Mouse (Mus musculus): Measurements from ENCODE around the gene Fgfr2. TPM values are rescaled to one million over a fixed set of nuclear protein-coding genes. Genes with fewer than 3 reads are reported as not detected.

The Fgfr2 gene
- total RNA-seq, 1 experiment = 37.5 TPM

DNA sequence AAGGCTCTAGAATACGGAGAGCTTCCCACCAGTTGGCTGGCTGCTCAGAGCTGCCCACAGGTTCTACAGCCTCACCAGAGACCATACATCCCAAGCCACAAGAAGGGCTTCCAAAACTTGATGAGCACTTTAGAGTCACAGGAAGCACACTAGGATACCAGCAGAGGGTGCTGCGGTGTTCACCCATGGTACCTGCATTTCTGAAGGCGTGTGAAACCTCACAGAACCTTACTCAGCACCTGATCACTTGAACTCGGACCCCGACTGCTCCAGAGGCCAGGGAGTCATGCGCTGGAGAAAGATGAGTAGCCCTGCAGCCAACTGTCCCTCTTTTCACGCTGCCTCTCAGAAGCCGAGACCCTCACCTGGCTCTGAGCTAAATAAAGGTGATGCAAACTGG is 129.0 kb downstream of the Fgfr2 start:
- no peak overlapping the region for H3K27ac ChIP-seq (ENCODE audit: insufficient read depth, low read depth, low read length, poor library complexity, severe bottlenecking)
- peaks cover 89% of the 10 kb centered on the region for H3K36me3 ChIP-seq (ENCODE audit: control insufficient read depth, insufficient read depth, low read length, poor library complexity, severe bottlenecking)
- no peak for TF ChIP-seq MAFK (IDR thresholded peaks at IDR 0.05; ENCODE audit: insufficient read depth, low read depth, low read length)
- no peak for TF ChIP-seq ZNF384 (IDR thresholded peaks at IDR 0.05; ENCODE audit: low read depth, low read length)
- no peak for TF ChIP-seq CHD2 (IDR thresholded peaks at IDR 0.05; ENCODE audit: low read depth, low read length)
- no peak for TF ChIP-seq ZC3H11A (IDR thresholded peaks at IDR 0.05; ENCODE audit: borderline replicate concordance, low read depth, low read length)
- TF ChIP-seq HCFC1 (IDR thresholded peaks at IDR 0.05; ENCODE audit: borderline replicate concordance, insufficient read depth, low read length) = no peak
- H3K9me3 ChIP-seq (ENCODE audit: control insufficient read depth, insufficient read depth, low read depth, low read length) = no peaks in the 10 kb centered on the region
- in situ Hi-C loops (cut with MboI; ENCODE audit: low sequenced_read_pairs in 2 of 2, unreplicated experiment in 2 of 2) = no loop called here
- no peaks in the 10 kb centered on the region; a peak in 1 of 4 replicates for H3K4me1 ChIP-seq (ENCODE audit: control insufficient read depth in 2 of 2, insufficient read depth in 2 of 2, low read length in 2 of 2, poor library complexity in 1 of 2)
- H3K4me3 ChIP-seq (ENCODE audit: insufficient read depth in 1 of 2, low read depth in 1 of 2, low read length in 2 of 2, poor library complexity in 1 of 2, severe bottlenecking in 1 of 2) = no peak overlapping the region
- H3K9ac ChIP-seq (ENCODE audit: insufficient read depth, low read depth, low read length, poor library complexity, severe bottlenecking) = no peak overlapping the region
- DNase-seq (ENCODE audit: low read depth, low spot score) = no peak

- TF ChIP-seq ZC3H11A (IDR thresholded peaks at IDR 0.05; ENCODE audit: borderline replicate concordance, low read depth, low read length) = no peak
- TF ChIP-seq CHD2 (IDR thresholded peaks at IDR 0.05; ENCODE audit: low read depth, low read length) = no peak
- TF ChIP-seq ZNF384 (IDR thresholded peaks at IDR 0.05; ENCODE audit: low read depth, low read length) = no peak
- no peak for TF ChIP-seq HCFC1 (IDR thresholded peaks at IDR 0.05; ENCODE audit: borderline replicate concordance, insufficient read depth, low read length)
- no peak for TF ChIP-seq MAFK (IDR thresholded peaks at IDR 0.05; ENCODE audit: insufficient read depth, low read depth, low read length)
- Histone ChIP-seq H3K27ac (ENCODE audit: insufficient read depth, low read depth, low read length, poor library complexity, severe bottlenecking) (no peak overlapping the region; the same call in 1 of the 2 replicates), H3K9me3 (ENCODE audit: control insufficient read depth, insufficient read depth, low read depth, low read length) (no peaks in the 10 kb centered on the region), H3K4me3 (ENCODE audit: insufficient read depth in 1 of 2, low read depth in 1 of 2, low read length in 2 of 2, poor library complexity in 1 of 2, severe bottlenecking in 1 of 2) (no peak overlapping the region), H3K4me1 (ENCODE audit: control insufficient read depth in 2 of 2, insufficient read depth in 2 of 2, low read length in 2 of 2, poor library complexity in 1 of 2) (peaks cover 0 to 3% of the 10 kb centered on the region in 2 experiments; a peak in 1 of 4 replicates), H3K36me3 (ENCODE audit: control insufficient read depth, insufficient read depth, low read length, poor library complexity, severe bottlenecking) (peaks cover 86% of the 10 kb centered on the region), H3K9ac (ENCODE audit: insufficient read depth, low read depth, low read length, poor library complexity, severe bottlenecking) (no peak overlapping the region)
- in situ Hi-C loops (cut with MboI; ENCODE audit: low sequenced_read_pairs in 2 of 2, unreplicated experiment in 2 of 2) = no loop called here
- DNase-seq (ENCODE audit: low read depth, low spot score) = no peak
Observed at GRCm38 (mm10) chr7:132992967-132993615, 130.1 kb downstream of the Fgfr2 start.

- TF ChIP-seq MAFK (IDR thresholded peaks at IDR 0.05; ENCODE audit: insufficient read depth, low read depth, low read length) (no peak), CHD2 (IDR thresholded peaks at IDR 0.05; ENCODE audit: low read depth, low read length) (no peak), ZC3H11A (IDR thresholded peaks at IDR 0.05; ENCODE audit: borderline replicate concordance, low read depth, low read length) (no peak), HCFC1 (IDR thresholded peaks at IDR 0.05; ENCODE audit: borderline replicate concordance, insufficient read depth, low read length) (no peak), ZNF384 (IDR thresholded peaks at IDR 0.05; ENCODE audit: low read depth, low read length) (no peak)
- in situ Hi-C loops (cut with MboI; ENCODE audit: low sequenced_read_pairs in 2 of 2, unreplicated experiment in 2 of 2) = no loop called here
- Histone ChIP-seq H3K36me3 (ENCODE audit: control insufficient read depth, insufficient read depth, low read length, poor library complexity, severe bottlenecking) (peaks cover 74% of the 10 kb centered on the region), H3K9ac (ENCODE audit: insufficient read depth, low read depth, low read length, poor library complexity, severe bottlenecking) (no peak overlapping the region), H3K4me1 (ENCODE audit: control insufficient read depth in 2 of 2, insufficient read depth in 2 of 2, low read length in 2 of 2, poor library complexity in 1 of 2) (peaks cover 0 to 4% of the 10 kb centered on the region in 2 experiments; a peak in 1 of 4 replicates), H3K27ac (ENCODE audit: insufficient read depth, low read depth, low read length, poor library complexity, severe bottlenecking) (no peak overlapping the region), H3K9me3 (ENCODE audit: control insufficient read depth, insufficient read depth, low read depth, low read length) (no peaks in the 10 kb centered on the region), H3K4me3 (ENCODE audit: insufficient read depth in 1 of 2, low read depth in 1 of 2, low read length in 2 of 2, poor library complexity in 1 of 2, severe bottlenecking in 1 of 2) (no peak overlapping the region)
- DNase-seq (ENCODE audit: low read depth, low spot score) = no peak
Observed at GRCm38 (mm10) chr7:132991240-132991900, 131.8 kb downstream of the Fgfr2 start.

- no peak for DNase-seq (ENCODE audit: low read depth, low spot score)
- in situ Hi-C loops (cut with MboI; ENCODE audit: low sequenced_read_pairs in 2 of 2, unreplicated experiment in 2 of 2) = no loop called here
Observed at GRCm38 (mm10) chr7:132989839-132990238, 133.3 kb downstream of the Fgfr2 start.

More at GRCm38 (mm10) chr7:132989839-132990238, 133.3 kb downstream of the Fgfr2 start:
- H3K9me3 ChIP-seq (ENCODE audit: control insufficient read depth, insufficient read depth, low read depth, low read length) = no peaks in the 10 kb centered on the region
- no peak overlapping the region for H3K4me3 ChIP-seq (ENCODE audit: insufficient read depth in 1 of 2, low read depth in 1 of 2, low read length in 2 of 2, poor library complexity in 1 of 2, severe bottlenecking in 1 of 2)
- TF ChIP-seq HCFC1 (IDR thresholded peaks at IDR 0.05; ENCODE audit: borderline replicate concordance, insufficient read depth, low read length) = no peak
- no peak for TF ChIP-seq MAFK (IDR thresholded peaks at IDR 0.05; ENCODE audit: insufficient read depth, low read depth, low read length)
- TF ChIP-seq ZC3H11A (IDR thresholded peaks at IDR 0.05; ENCODE audit: borderline replicate concordance, low read depth, low read length) = no peak
- no peak for TF ChIP-seq ZNF384 (IDR thresholded peaks at IDR 0.05; ENCODE audit: low read depth, low read length)
- H3K9ac ChIP-seq (ENCODE audit: insufficient read depth, low read depth, low read length, poor library complexity, severe bottlenecking) = no peak overlapping the region
- no peak overlapping the region for H3K27ac ChIP-seq (ENCODE audit: insufficient read depth, low read depth, low read length, poor library complexity, severe bottlenecking)
- H3K36me3 ChIP-seq (ENCODE audit: control insufficient read depth, insufficient read depth, low read length, poor library complexity, severe bottlenecking) = peaks cover 61% of the 10 kb centered on the region
- peaks cover 0 to 4% of the 10 kb centered on the region in 2 experiments; a peak in 1 of 4 replicates for H3K4me1 ChIP-seq (ENCODE audit: control insufficient read depth in 2 of 2, insufficient read depth in 2 of 2, low read length in 2 of 2, poor library complexity in 1 of 2)
